Mouse (Mus musculus): ENCODE measurements around the gene Grhl1. TPM values are rescaled to one million over a fixed set of nuclear protein-coding genes. Genes with fewer than 3 reads are reported as not detected.

The Grhl1 gene
- polyA plus RNA-seq, 1 experiment from 2014 or later = 1.1 TPM

DNA sequence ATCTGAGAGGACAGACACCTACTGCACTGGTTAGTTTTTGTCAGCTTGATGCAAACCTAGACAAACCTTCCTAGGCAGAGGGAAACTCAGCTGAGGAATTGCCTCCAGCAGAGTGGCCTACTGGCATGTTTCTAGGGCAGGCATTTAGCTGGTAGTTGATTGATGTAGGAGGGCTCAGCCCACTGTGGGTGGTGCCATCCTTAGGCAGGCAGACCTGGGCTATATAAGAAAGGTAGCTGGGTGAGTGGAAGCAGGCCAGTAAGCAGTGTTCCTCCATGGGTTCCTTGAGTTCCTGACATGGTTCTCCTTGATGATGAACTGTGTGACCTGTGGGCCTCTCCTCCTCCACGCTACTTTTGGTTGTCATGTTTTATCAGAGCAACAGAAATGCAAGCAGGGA is 8.4 kb downstream of the Grhl1 start:
- Histone ChIP-seq H3K4me2 (ENCODE audit: low read depth, low read length) (no peak overlapping the region), H3K27me3 (ENCODE audit: control insufficient read depth, insufficient read depth, low read length) (no peaks in the 10 kb centered on the region), H3K4me1 (ENCODE audit: control insufficient read depth, insufficient read depth, low read length) (no peaks in the 10 kb centered on the region), H3K27ac (replicated peaks; ENCODE audit: low read depth, low read length) (no peak overlapping the region), H3K36me3 (replicated peaks; ENCODE audit: control insufficient read depth, insufficient read depth, low read depth, low read length) (no peaks in the 10 kb centered on the region), H3K4me3 (ENCODE audit: low read depth, low read length) (no peak overlapping the region), H3K9ac (replicated peaks; ENCODE audit: low read length) (no peak overlapping the region), H3K9me3 (replicated peaks; ENCODE audit: control insufficient read depth, low read length) (no peaks in the 10 kb centered on the region)
- DNase-seq (ENCODE audit: low spot score) (no peak), ATAC-seq (replicated peaks; ENCODE audit: insufficient number of reproducible peaks, low FRiP score, low TSS enrichment, low read depth) (no peak)
- WGBS = 86% methylated on average over 1 of the region's 1 CpGs

- no peak for DNase-seq (ENCODE audit: low spot score)
- 89% methylated on average over 14 of the region's 14 CpGs for WGBS
Observed at GRCm38 (mm10) chr12:24580996-24581683, 9.1 kb downstream of the Grhl1 start.

GRCm38 (mm10) chr12:24583653-24584052 is 11.6 kb downstream of the Grhl1 start:
- Histone ChIP-seq H3K4me1 (ENCODE audit: control insufficient read depth, insufficient read depth, low read length) (no peaks in the 10 kb centered on the region), H3K9ac (replicated peaks; ENCODE audit: low read length) (no peak overlapping the region), H3K4me2 (ENCODE audit: low read depth, low read length) (no peak overlapping the region), H3K27ac (replicated peaks; ENCODE audit: low read depth, low read length) (no peak overlapping the region), H3K4me3 (ENCODE audit: low read depth, low read length) (no peak overlapping the region), H3K9me3 (replicated peaks; ENCODE audit: control insufficient read depth, low read length) (no peaks in the 10 kb centered on the region), H3K36me3 (replicated peaks; ENCODE audit: control insufficient read depth, insufficient read depth, low read depth, low read length) (no peaks in the 10 kb centered on the region), H3K27me3 (ENCODE audit: control insufficient read depth, insufficient read depth, low read length) (no peaks in the 10 kb centered on the region)
- WGBS = 86% methylated on average over 3 of the region's 3 CpGs
- DNase-seq (ENCODE audit: low spot score) (no peak), ATAC-seq (replicated peaks; ENCODE audit: insufficient number of reproducible peaks, low FRiP score, low TSS enrichment, low read depth) (no peak)

More at GRCm38 (mm10) chr12:24580996-24581683, 9.1 kb downstream of the Grhl1 start:
- H3K9ac ChIP-seq (replicated peaks; ENCODE audit: low read length) = no peak overlapping the region
- H3K4me1 ChIP-seq (ENCODE audit: control insufficient read depth, insufficient read depth, low read length) = no peaks in the 10 kb centered on the region
- H3K27ac ChIP-seq (replicated peaks; ENCODE audit: low read depth, low read length) = no peak overlapping the region
- ATAC-seq (replicated peaks; ENCODE audit: insufficient number of reproducible peaks, low FRiP score, low TSS enrichment, low read depth) = no peak
- H3K9me3 ChIP-seq (replicated peaks; ENCODE audit: control insufficient read depth, low read length) = no peaks in the 10 kb centered on the region
- H3K4me2 ChIP-seq (ENCODE audit: low read depth, low read length) = no peak overlapping the region
- H3K27me3 ChIP-seq (ENCODE audit: control insufficient read depth, insufficient read depth, low read length) = no peaks in the 10 kb centered on the region
- no peak overlapping the region for H3K4me3 ChIP-seq (ENCODE audit: low read depth, low read length)
- no peaks in the 10 kb centered on the region for H3K36me3 ChIP-seq (replicated peaks; ENCODE audit: control insufficient read depth, insufficient read depth, low read depth, low read length)

DNA sequence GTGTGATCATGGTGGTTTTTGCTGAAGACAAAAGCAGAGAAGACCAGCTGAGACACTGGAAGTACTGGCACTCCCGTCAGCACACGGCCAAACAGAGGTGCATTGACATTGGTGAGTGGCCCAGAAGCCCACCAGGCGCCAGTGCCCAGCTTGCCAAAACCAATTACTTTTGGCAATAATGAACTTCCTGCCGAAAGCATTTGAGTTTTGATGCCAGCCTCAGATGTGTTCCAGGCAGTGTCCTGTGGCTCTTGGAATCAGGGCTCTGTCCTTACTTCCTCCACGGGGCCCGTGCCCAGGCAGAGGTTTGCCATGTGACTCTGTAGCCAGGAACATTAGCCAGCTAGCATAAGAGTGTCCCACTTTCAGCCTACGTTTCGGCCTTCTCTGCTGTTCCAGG is 12.8 kb downstream of the Grhl1 start:
- Histone ChIP-seq H3K9me3 (replicated peaks; ENCODE audit: control insufficient read depth, low read length) (no peaks in the 10 kb centered on the region), H3K27ac (replicated peaks; ENCODE audit: low read depth, low read length) (no peak overlapping the region), H3K9ac (replicated peaks; ENCODE audit: low read length) (no peak overlapping the region), H3K4me1 (ENCODE audit: control insufficient read depth, insufficient read depth, low read length) (no peaks in the 10 kb centered on the region), H3K4me3 (ENCODE audit: low read depth, low read length) (no peak overlapping the region), H3K36me3 (replicated peaks; ENCODE audit: control insufficient read depth, insufficient read depth, low read depth, low read length) (no peaks in the 10 kb centered on the region), H3K4me2 (ENCODE audit: low read depth, low read length) (no peak overlapping the region), H3K27me3 (ENCODE audit: control insufficient read depth, insufficient read depth, low read length) (no peaks in the 10 kb centered on the region)
- ATAC-seq (replicated peaks; ENCODE audit: insufficient number of reproducible peaks, low FRiP score, low TSS enrichment, low read depth) = no peak
- WGBS = 85% methylated on average over 8 of the region's 8 CpGs
- DNase-seq (ENCODE audit: low spot score) = no peak

DNA sequence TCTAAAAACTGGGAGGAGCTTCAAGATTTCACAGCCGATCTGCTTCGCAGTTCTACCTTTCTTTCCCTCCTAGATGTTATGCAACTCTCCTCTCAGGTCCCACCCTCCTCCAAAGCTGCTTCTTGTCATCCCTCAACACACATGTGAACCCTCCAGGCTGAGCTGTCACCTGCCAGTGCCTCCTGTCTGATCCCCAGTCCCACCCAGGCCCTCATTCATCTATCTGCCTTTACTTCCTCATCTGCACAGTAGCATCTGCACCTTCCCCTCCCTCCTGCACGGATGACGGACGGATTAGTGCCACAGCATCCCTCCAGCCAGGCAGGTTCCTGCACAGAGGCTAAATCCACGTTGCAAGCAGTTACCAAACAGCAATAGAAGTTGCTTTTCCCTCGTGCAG is 14.1 kb downstream of the Grhl1 start:
- no peaks in the 10 kb centered on the region for H3K4me1 ChIP-seq (ENCODE audit: control insufficient read depth, insufficient read depth, low read length)
- DNase-seq (ENCODE audit: low spot score) = no peak
- no peaks in the 10 kb centered on the region for H3K27me3 ChIP-seq (ENCODE audit: control insufficient read depth, insufficient read depth, low read length)
- H3K4me3 ChIP-seq (ENCODE audit: low read depth, low read length) = no peak overlapping the region
- no peak overlapping the region for H3K9ac ChIP-seq (replicated peaks; ENCODE audit: low read length)
- no peaks in the 10 kb centered on the region for H3K9me3 ChIP-seq (replicated peaks; ENCODE audit: control insufficient read depth, low read length)
- H3K4me2 ChIP-seq (ENCODE audit: low read depth, low read length) = no peak overlapping the region
- 69% methylated on average over 7 of the region's 7 CpGs for WGBS
- no peaks in the 10 kb centered on the region for H3K36me3 ChIP-seq (replicated peaks; ENCODE audit: control insufficient read depth, insufficient read depth, low read depth, low read length)
- H3K27ac ChIP-seq (replicated peaks; ENCODE audit: low read depth, low read length) = no peak overlapping the region
- no peak for ATAC-seq (replicated peaks; ENCODE audit: insufficient number of reproducible peaks, low FRiP score, low TSS enrichment, low read depth)

DNA sequence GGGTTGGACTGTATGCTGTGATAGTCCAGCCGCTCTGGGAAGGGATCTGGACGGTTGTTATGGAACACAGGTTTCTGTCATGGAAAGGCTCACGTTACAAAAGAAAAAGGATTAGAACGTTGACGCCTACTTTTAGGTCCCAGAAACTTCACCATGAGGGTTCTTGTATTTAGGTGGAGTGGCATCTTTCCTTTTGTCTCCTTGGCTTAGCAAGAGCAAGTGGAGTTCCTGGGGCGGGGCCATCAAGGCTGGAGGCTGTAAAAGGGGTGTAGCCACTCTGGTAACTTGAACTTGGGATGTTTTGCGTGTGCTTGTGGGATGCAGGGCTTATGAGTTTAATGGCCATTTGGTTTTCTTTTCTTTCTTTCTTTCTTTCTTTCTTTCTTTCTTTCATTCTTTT is 18.3 kb downstream of the Grhl1 start:
- no peak for DNase-seq (ENCODE audit: low spot score)
- no peak overlapping the region for H3K4me2 ChIP-seq (ENCODE audit: low read depth, low read length)
- H3K36me3 ChIP-seq (replicated peaks; ENCODE audit: control insufficient read depth, insufficient read depth, low read depth, low read length) = no peaks in the 10 kb centered on the region
- no peak overlapping the region for H3K9ac ChIP-seq (replicated peaks; ENCODE audit: low read length)
- ATAC-seq (replicated peaks; ENCODE audit: insufficient number of reproducible peaks, low FRiP score, low TSS enrichment, low read depth) = no peak
- 81% methylated on average over 7 of the region's 7 CpGs for WGBS
- H3K27me3 ChIP-seq (ENCODE audit: control insufficient read depth, insufficient read depth, low read length) = no peaks in the 10 kb centered on the region
- no peak overlapping the region for H3K27ac ChIP-seq (replicated peaks; ENCODE audit: low read depth, low read length)
- no peaks in the 10 kb centered on the region for H3K4me1 ChIP-seq (ENCODE audit: control insufficient read depth, insufficient read depth, low read length)
- H3K4me3 ChIP-seq (ENCODE audit: low read depth, low read length) = no peak overlapping the region
- no peaks in the 10 kb centered on the region for H3K9me3 ChIP-seq (replicated peaks; ENCODE audit: control insufficient read depth, low read length)

DNA sequence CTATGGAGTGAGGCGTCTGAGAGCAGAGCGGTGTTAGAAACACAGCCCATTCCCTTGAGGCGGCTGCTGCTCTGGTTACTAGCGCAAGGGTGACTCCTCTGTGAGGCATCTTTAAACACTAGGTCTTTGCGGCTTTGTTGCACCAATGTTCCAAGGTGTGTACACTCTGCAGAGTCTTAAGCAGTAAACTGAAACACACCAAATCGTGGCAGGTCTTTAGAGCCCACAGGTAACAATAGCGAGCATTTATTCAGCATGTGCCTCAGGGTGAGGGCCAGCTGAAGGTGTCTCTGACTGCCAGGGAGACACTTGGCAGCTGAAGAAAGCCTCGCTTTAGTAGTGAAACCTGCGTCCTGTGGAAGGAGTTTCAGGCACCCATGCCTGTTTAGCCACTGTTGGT is 20.0 kb downstream of the Grhl1 start:
- no peaks in the 10 kb centered on the region for H3K27me3 ChIP-seq (ENCODE audit: control insufficient read depth, insufficient read depth, low read length)
- H3K9ac ChIP-seq (replicated peaks; ENCODE audit: low read length) = no peak overlapping the region
- no peak overlapping the region for H3K4me2 ChIP-seq (ENCODE audit: low read depth, low read length)
- no peaks in the 10 kb centered on the region for H3K9me3 ChIP-seq (replicated peaks; ENCODE audit: control insufficient read depth, low read length)
- ATAC-seq (replicated peaks; ENCODE audit: insufficient number of reproducible peaks, low FRiP score, low TSS enrichment, low read depth) (no peak), DNase-seq (ENCODE audit: low spot score) (no peak)
- WGBS = 68% methylated on average over 9 of the region's 9 CpGs
- no peaks in the 10 kb centered on the region for H3K36me3 ChIP-seq (replicated peaks; ENCODE audit: control insufficient read depth, insufficient read depth, low read depth, low read length)
- H3K27ac ChIP-seq (replicated peaks; ENCODE audit: low read depth, low read length) = no peak overlapping the region
- H3K4me1 ChIP-seq (ENCODE audit: control insufficient read depth, insufficient read depth, low read length) = no peaks in the 10 kb centered on the region
- no peak overlapping the region for H3K4me3 ChIP-seq (ENCODE audit: low read depth, low read length)

DNA sequence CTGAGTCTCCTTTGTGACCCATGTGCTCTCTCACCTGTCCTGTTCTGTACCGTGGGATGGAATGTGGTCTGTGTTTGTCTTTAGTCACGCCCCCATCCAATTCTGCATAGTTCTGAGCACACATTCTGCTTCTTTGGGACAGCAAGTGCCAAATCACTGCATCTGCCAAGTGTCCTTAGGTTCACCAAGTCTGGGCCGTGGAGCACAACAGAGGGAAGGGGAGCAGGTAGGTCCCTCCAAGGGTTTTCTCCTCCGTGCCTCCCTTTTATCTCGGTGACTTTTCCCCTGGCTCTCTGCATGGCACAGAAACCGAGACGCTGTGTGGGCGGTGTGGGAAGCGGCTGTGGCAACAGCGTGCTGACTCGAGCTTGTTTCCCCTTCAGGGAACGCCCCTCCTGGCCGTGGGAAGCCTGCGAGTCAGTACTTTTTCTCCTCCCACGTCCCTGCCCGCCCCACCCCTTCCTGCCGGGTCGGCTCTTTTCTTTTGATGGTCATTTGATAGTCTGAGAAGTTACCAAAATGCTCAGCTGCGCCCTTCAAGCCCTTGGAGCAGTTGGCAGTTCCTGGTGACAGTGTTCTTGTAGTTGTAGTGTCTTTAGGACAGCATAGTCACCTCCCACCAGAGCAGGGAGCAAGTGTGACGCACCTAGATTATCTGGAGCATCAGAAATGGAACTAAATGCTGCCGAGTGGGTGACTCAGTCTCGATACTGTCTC is 21.0 kb downstream of the Grhl1 start:
- WGBS = 16% methylated on average over 22 of the region's 22 CpGs

More for the DNA sequence above, 21.0 kb downstream of the Grhl1 start:
- Histone ChIP-seq H3K4me3 (ENCODE audit: low read depth, low read length) (no peak overlapping the region), H3K27me3 (ENCODE audit: control insufficient read depth, insufficient read depth, low read length) (no peaks in the 10 kb centered on the region), H3K9me3 (replicated peaks; ENCODE audit: control insufficient read depth, low read length) (no peaks in the 10 kb centered on the region), H3K9ac (replicated peaks; ENCODE audit: low read length) (no peak overlapping the region), H3K36me3 (replicated peaks; ENCODE audit: control insufficient read depth, insufficient read depth, low read depth, low read length) (no peaks in the 10 kb centered on the region), H3K4me1 (ENCODE audit: control insufficient read depth, insufficient read depth, low read length) (no peaks in the 10 kb centered on the region), H3K27ac (replicated peaks; ENCODE audit: low read depth, low read length) (no peak overlapping the region), H3K4me2 (ENCODE audit: low read depth, low read length) (peak overlapping the region; percentile 14)
- DNase-seq (ENCODE audit: low spot score) (peak; percentile 54), ATAC-seq (replicated peaks; ENCODE audit: insufficient number of reproducible peaks, low FRiP score, low TSS enrichment, low read depth) (no peak; the same call in 1 of the 2 replicates)
